Mouse (Mus musculus): ENCODE data around the gene S100a10. TPM values are rescaled to one million over a fixed set of nuclear protein-coding genes. Genes with fewer than 3 reads are reported as not detected.

Gene S100a10
- polyA plus RNA-seq, 1 experiment = 104 TPM

GRCm38 (mm10) chr3:93553765-93554378 is 1.0 kb upstream of the S100a10 start:
- TF ChIP-seq POLR2A (IDR thresholded peaks at IDR 0.05; ENCODE audit: low read depth, low read length) (no peak), CTCF (conservative IDR thresholded peaks at IDR 0.05; ENCODE audit: insufficient read depth, insufficient read length, low read depth, low read length) (no peak)
- DNase-seq = peak; percentile 43
- H3K27ac ChIP-seq (ENCODE audit: insufficient read depth, low read depth, low read length) = peak overlapping the region; percentile 89
- no peaks in the 10 kb centered on the region for H3K27me3 ChIP-seq (replicated peaks; ENCODE audit: control insufficient read depth, insufficient read depth, low read length)
- H3K4me1 ChIP-seq (ENCODE audit: control insufficient read depth, insufficient read depth, low read length) = peaks cover 15% of the 10 kb centered on the region; the same call in 1 of the 2 replicates
- H3K4me3 ChIP-seq (ENCODE audit: insufficient read depth, low read depth, low read length) = no peak overlapping the region
- WGBS = 64% methylated on average over 9 of the region's 9 CpGs
- H3K36me3 ChIP-seq (ENCODE audit: control insufficient read depth, insufficient read depth, low read length) = no peaks in the 10 kb centered on the region

GRCm38 (mm10) chr3:93554379-93554980 is 400 bp upstream of the S100a10 start:
- TF ChIP-seq POLR2A (IDR thresholded peaks at IDR 0.05; ENCODE audit: low read depth, low read length) = no peak
- no peak for TF ChIP-seq CTCF (conservative IDR thresholded peaks at IDR 0.05; ENCODE audit: insufficient read depth, insufficient read length, low read depth, low read length)
- 17% methylated on average over 13 of the region's 13 CpGs for WGBS

GRCm38 (mm10) chr3:93555878-93556254 is 986 bp downstream of the S100a10 start:
- Histone ChIP-seq H3K27me3 (replicated peaks; ENCODE audit: control insufficient read depth, insufficient read depth, low read length) (no peaks in the 10 kb centered on the region), H3K27ac (ENCODE audit: insufficient read depth, low read depth, low read length) (peak overlapping the region; percentile 95), H3K4me3 (ENCODE audit: insufficient read depth, low read depth, low read length) (peak overlapping the region; percentile 87), H3K4me1 (ENCODE audit: control insufficient read depth, insufficient read depth, low read length) (peaks cover 15% of the 10 kb centered on the region; the same call in 1 of the 2 replicates), H3K36me3 (ENCODE audit: control insufficient read depth, insufficient read depth, low read length) (peaks cover under 1% of the 10 kb centered on the region; the same call in 1 of the 2 replicates)
- TF ChIP-seq POLR2A (IDR thresholded peaks at IDR 0.05; ENCODE audit: low read depth, low read length) (no peak), CTCF (conservative IDR thresholded peaks at IDR 0.05; ENCODE audit: insufficient read depth, insufficient read length, low read depth, low read length) (no peak)
- DNase-seq = peak; percentile 84
- 3% methylated on average over 2 of the region's 2 CpGs for WGBS

More at GRCm38 (mm10) chr3:93554379-93554980, 400 bp upstream of the S100a10 start:
- Histone ChIP-seq H3K4me3 (ENCODE audit: insufficient read depth, low read depth, low read length) (peak overlapping the region; percentile 87), H3K27ac (ENCODE audit: insufficient read depth, low read depth, low read length) (peak overlapping the region; percentile 89), H3K27me3 (replicated peaks; ENCODE audit: control insufficient read depth, insufficient read depth, low read length) (no peaks in the 10 kb centered on the region), H3K36me3 (ENCODE audit: control insufficient read depth, insufficient read depth, low read length) (no peaks in the 10 kb centered on the region), H3K4me1 (ENCODE audit: control insufficient read depth, insufficient read depth, low read length) (peaks cover 15% of the 10 kb centered on the region; the same call in 1 of the 2 replicates)
- DNase-seq = peak; percentile 59

- H3K27me3 ChIP-seq (replicated peaks; ENCODE audit: control insufficient read depth, insufficient read depth, low read length) = no peaks in the 10 kb centered on the region
- H3K27ac ChIP-seq (ENCODE audit: insufficient read depth, low read depth, low read length) = peak overlapping the region; percentile 12
- H3K4me1 ChIP-seq (ENCODE audit: control insufficient read depth, insufficient read depth, low read length) = peaks cover 15% of the 10 kb centered on the region; the same call in 1 of the 2 replicates
- peaks cover 8% of the 10 kb centered on the region for H3K36me3 ChIP-seq (ENCODE audit: control insufficient read depth, insufficient read depth, low read length)
- H3K4me3 ChIP-seq (ENCODE audit: insufficient read depth, low read depth, low read length) = peak overlapping the region; percentile 31
- TF ChIP-seq CTCF (conservative IDR thresholded peaks at IDR 0.05; ENCODE audit: insufficient read depth, insufficient read length, low read depth, low read length) = no peak
- no peak for TF ChIP-seq POLR2A (IDR thresholded peaks at IDR 0.05; ENCODE audit: low read depth, low read length)
- DNase-seq = no peak
- 25% methylated on average over 1 of the region's 1 CpGs for WGBS
Observed at GRCm38 (mm10) chr3:93556599-93556998, 1.7 kb downstream of the S100a10 start.

GRCm38 (mm10) chr3:93557471-93557870 is 2.6 kb downstream of the S100a10 start:
- Histone ChIP-seq H3K36me3 (ENCODE audit: control insufficient read depth, insufficient read depth, low read length) (peaks cover 10% of the 10 kb centered on the region), H3K4me3 (ENCODE audit: insufficient read depth, low read depth, low read length) (0 out of 2 replicates have a peak overlapping the region, but pooled peaks have one; percentile 10), H3K4me1 (ENCODE audit: control insufficient read depth, insufficient read depth, low read length) (peaks cover 11% of the 10 kb centered on the region; the same call in 1 of the 2 replicates), H3K27me3 (replicated peaks; ENCODE audit: control insufficient read depth, insufficient read depth, low read length) (no peaks in the 10 kb centered on the region), H3K27ac (ENCODE audit: insufficient read depth, low read depth, low read length) (no peak overlapping the region)
- TF ChIP-seq POLR2A (IDR thresholded peaks at IDR 0.05; ENCODE audit: low read depth, low read length) = no peak
- no peak for TF ChIP-seq CTCF (conservative IDR thresholded peaks at IDR 0.05; ENCODE audit: insufficient read depth, insufficient read length, low read depth, low read length)
- 56% methylated on average over 4 of the region's 4 CpGs for WGBS
- DNase-seq = no peak

- no peaks in the 10 kb centered on the region for H3K27me3 ChIP-seq (replicated peaks; ENCODE audit: control insufficient read depth, insufficient read depth, low read length)
- H3K27ac ChIP-seq (ENCODE audit: insufficient read depth, low read depth, low read length) = no peak overlapping the region
- 70% methylated on average over 6 of the region's 6 CpGs for whole genome bisulfite sequencing
- no peak overlapping the region for H3K4me3 ChIP-seq (ENCODE audit: insufficient read depth, low read depth, low read length)
- H3K36me3 ChIP-seq (ENCODE audit: control insufficient read depth, insufficient read depth, low read length) = peaks cover 14% of the 10 kb centered on the region
- DNase-seq = no peak
- peaks cover 7% of the 10 kb centered on the region; the same call in 1 of the 2 replicates for H3K4me1 ChIP-seq (ENCODE audit: control insufficient read depth, insufficient read depth, low read length)
- no peak for TF ChIP-seq CTCF (conservative IDR thresholded peaks at IDR 0.05; ENCODE audit: insufficient read depth, insufficient read length, low read depth, low read length)
- no peak for TF ChIP-seq POLR2A (IDR thresholded peaks at IDR 0.05; ENCODE audit: low read depth, low read length)
Observed at GRCm38 (mm10) chr3:93559961-93560360, 5.1 kb downstream of the S100a10 start.

GRCm38 (mm10) chr3:93562372-93562771 is 7.5 kb downstream of the S100a10 start:
- Histone ChIP-seq H3K27me3 (replicated peaks; ENCODE audit: control insufficient read depth, insufficient read depth, low read length) (no peaks in the 10 kb centered on the region), H3K4me1 (ENCODE audit: control insufficient read depth, insufficient read depth, low read length) (no peaks in the 10 kb centered on the region; the same call in 1 of the 2 replicates), H3K27ac (ENCODE audit: insufficient read depth, low read depth, low read length) (no peak overlapping the region), H3K4me3 (ENCODE audit: insufficient read depth, low read depth, low read length) (no peak overlapping the region), H3K36me3 (ENCODE audit: control insufficient read depth, insufficient read depth, low read length) (peaks cover 14% of the 10 kb centered on the region)
- no peak for DNase-seq
- WGBS = 83% methylated on average over 2 of the region's 2 CpGs
- TF ChIP-seq POLR2A (IDR thresholded peaks at IDR 0.05; ENCODE audit: low read depth, low read length) (no peak), CTCF (conservative IDR thresholded peaks at IDR 0.05; ENCODE audit: insufficient read depth, insufficient read length, low read depth, low read length) (no peak)
